Mouse (Mus musculus) liver, embryonic 16.5 days (tissue): ENCODE results near the gene Oaz2. TPM values are rescaled to one million over a fixed set of nuclear protein-coding genes. Genes with fewer than 3 reads are reported as not detected.

Source experiments
- polyA plus RNA-seq: library from polyadenylated mRNA; unstranded; fragments of >200 nt; fragmentation: Nextera tagmentation; extraction: Ambion mirVana; gene quantifications from 2 replicates; pipeline ENCODE4 v1.2.1, GENCODE M21; 2015

The Oaz2 gene
- polyA plus RNA-seq, 1 experiment from 2014 or later: 50.9 TPM

Other genes starting within 250 kb of the Oaz2 start
- 0.17 TPM in 1 of 2 replicates, not detected in the other for gene Slc51b, start 245.0 kb upstream of the Oaz2 start, polyA plus RNA-seq
- gene Mtfmt, start 232.2 kb upstream of the Oaz2 start, polyA plus RNA-seq: 5.1 and 6.3 TPM in 2 replicates
- gene Spg21, start 207.1 kb upstream of the Oaz2 start, polyA plus RNA-seq: 24.6 and 26.7 TPM in 2 replicates
- 0.06 TPM in 1 of 2 replicates, not detected in the other for gene Ankdd1a, start 147.8 kb upstream of the Oaz2 start, polyA plus RNA-seq
- 23.1 and 24.5 TPM in 2 replicates for gene Plekho2, start 88.0 kb upstream of the Oaz2 start, polyA plus RNA-seq
- 9.6 and 10.9 TPM in 2 replicates for gene Pif1, start 80.8 kb upstream of the Oaz2 start, polyA plus RNA-seq
- gene Rbpms2, start 38.4 kb upstream of the Oaz2 start, polyA plus RNA-seq: 11.9 and 14.6 TPM in 2 replicates
- gene Zfp609, start 159.6 kb downstream of the Oaz2 start, polyA plus RNA-seq: 1.4 and 1.7 TPM in 2 replicates
- 68.3 and 78.4 TPM in 2 replicates for gene Pclaf, start 222.2 kb downstream of the Oaz2 start, polyA plus RNA-seq
- gene Trip4, start 240.8 kb downstream of the Oaz2 start, polyA plus RNA-seq: 9.8 and 11.6 TPM in 2 replicates
- 3.5 and 3.7 TPM in 2 replicates for gene Csnk1g1, start 240.9 kb downstream of the Oaz2 start, polyA plus RNA-seq